Mouse (Mus musculus) embryonic stem cell, embryonic (primary cell): ENCODE data around the gene Ceacam19.

Source experiments
- CTCF ChIA-PET, 4 experiments: fragments of 300-600 bp in 2 of 4; fragments of 350-600 bp in 2 of 4; sonication (Branson Sonifier 250); formaldehyde crosslinking; loops; one replicate each; lab custom pipeline; 2022; ENCODE audit warnings: inconsistent platforms in 2 of 4; lab: Charles Lee
- POLR2A ChIA-PET, 4 experiments: fragments of 300-600 bp in 2 of 4; fragments of 350-600 bp in 2 of 4; sonication (Branson Sonifier 250); formaldehyde crosslinking; loops; one replicate each; lab custom pipeline; 2022; ENCODE audit warnings: antibody characterized with exemption in 4 of 4, inconsistent platforms in 1 of 4; lab: Charles Lee

Ceacam19 gene

DNA sequence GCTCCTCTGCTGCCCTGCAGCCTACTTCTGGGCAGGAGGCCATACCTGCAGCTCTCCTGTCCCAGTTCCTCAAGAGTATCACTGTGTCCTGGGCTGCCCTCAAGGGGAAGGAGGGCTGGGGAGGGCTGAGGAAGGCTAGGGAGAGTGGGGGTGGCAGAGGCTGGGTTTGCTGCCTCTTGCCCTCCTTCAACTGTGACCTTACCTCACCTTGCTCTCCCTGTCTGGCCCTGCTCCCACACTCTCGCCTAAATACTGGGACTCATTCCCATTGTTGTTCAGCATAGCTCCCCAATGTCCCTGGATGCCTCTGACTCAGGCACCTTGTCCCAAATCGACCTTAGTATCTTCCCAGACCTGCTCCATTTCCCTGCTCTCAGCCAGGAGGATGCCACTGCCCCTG, 23.5 kb downstream of the Ceacam19 start:
- CTCF ChIA-PET = interaction anchor here in 3 of 4 experiments (0.7 to 3.9 kb wide), 11 partner anchors 12 to 74 kb away, joined by 3 to 19 read pairs (median 4); no protein-coding TSS in a partner anchor
- POLR2A ChIA-PET = interaction anchor here in 2 of 4 experiments (0.5 to 2.9 kb wide), 5 partner anchors 11 to 180 kb away, joined by 3 to 11 read pairs (median 3); partner anchors contain the start of gene Gm19345 (in 1 of the 2)

DNA sequence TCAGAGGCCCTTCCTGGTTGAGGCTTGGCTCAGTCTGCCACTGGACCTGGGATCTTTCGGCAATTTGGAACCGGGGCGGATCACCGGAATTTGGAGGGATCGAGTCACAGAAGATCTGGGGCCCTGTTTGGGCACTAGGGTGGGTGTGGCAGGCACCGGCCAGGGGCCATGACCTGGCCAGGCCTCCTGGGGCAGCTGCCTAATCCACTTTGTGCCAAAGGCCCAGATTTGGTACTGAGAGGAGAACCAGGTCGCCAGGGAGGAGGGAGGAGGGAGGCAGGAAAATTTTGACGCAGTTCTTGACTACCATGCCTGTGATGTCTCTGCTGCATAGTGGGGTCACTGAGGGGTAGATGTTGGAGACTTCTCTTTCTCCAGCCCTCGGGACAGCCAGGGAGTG, 26.6 kb downstream of the Ceacam19 start, which contains the start of gene Ceacam16:
TSS of gene Ceacam16 (minus strand) at position 101 of the 400 bp plus-strand sequence.
- ChIA-PET POLR2A (no interaction called here), CTCF (interaction anchor here in 2 of 4 experiments (0.7 to 2.0 kb wide), 5 partner anchors 9 to 72 kb away, joined by 3 to 8 read pairs (median 3); no protein-coding TSS in a partner anchor)

DNA sequence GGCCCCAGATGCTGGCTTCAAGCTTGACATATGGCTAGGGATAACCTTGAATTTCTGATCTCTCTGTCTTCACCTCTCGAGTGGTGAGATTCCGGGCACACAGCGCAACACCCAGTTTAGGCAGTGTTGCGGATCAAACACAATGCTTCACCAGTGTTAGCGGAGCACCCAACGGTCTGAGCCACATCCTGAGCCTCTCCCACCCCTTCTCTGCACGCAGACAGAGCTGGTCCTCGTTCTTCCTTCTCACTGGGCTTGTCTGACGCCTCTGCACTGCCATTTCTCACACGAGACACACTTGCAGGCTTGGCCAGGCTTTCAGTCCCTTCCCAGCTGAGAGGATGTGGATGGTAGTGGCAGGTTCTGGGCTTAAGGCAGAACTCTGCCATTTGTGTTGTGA, 28.0 kb downstream of the Ceacam19 start:
- CTCF ChIA-PET = interaction anchor here in 2 of 4 experiments (1.2 to 2.0 kb wide), 4 partner anchors 10 to 70 kb away, joined by 3 to 8 read pairs (median 4); no protein-coding TSS in a partner anchor
- POLR2A ChIA-PET = interaction anchor here in 3 of 4 experiments (0.6 to 1.4 kb wide), 4 partner anchors 8 to 159 kb away, joined by 3 read pairs; partner anchors contain the start of gene Gm19345 (in 1 of the 3)

DNA sequence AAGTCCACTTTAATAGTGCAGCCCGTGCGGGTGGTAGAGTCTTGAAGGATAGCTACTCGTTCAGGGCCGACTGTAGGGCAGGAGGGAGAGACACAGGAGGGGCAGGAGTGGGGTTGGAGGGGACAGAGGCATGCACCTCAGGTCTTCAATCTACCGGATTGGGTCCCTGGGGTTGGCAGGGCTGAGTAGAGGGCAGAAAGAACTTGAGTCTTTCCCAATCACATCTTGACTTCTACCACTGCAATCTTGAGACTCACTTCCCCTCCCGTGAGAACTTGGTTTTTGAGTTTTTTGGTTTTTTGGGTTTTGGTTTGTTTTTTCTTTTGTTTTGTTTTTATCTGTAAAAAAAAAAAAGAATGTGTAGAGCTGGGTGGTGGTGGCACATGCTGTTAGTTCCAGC, 31.5 kb downstream of the Ceacam19 start:
- ChIA-PET CTCF (interaction anchor here in 3 of 4 experiments (0.6 to 1.8 kb wide), 3 partner anchors 9 to 59 kb away, joined by 3 to 4 read pairs (median 3); no protein-coding TSS in a partner anchor), POLR2A (interaction anchor here in 3 of 4 experiments (0.7 to 1.7 kb wide), 3 partner anchors 10 to 60 kb away, joined by 3 to 5 read pairs (median 3); partner anchors contain the start of gene Cblc (in 1 of the 3))

DNA sequence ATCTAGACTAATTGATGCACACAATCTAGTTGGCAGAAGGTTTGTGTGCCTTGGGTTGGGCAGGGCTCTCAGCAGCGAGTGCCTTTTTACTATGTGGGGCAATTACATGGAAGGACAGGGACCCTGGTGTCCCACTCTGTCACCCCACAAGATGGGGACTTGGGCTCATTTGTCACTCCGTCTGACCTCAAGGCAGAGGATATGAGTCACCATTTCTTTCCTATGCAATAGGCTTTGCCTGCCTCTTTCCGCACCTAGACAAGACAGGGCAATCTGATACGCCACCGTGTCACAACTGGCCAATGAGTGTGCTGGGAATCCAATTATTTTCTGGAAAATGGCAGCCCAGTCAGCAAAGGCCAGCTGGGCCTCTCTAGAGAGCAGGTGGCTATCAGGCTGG, 32.1 kb downstream of the Ceacam19 start:
- ChIA-PET POLR2A (interaction anchor here in 1 of 4 experiments (0.6 to 0.7 kb wide), 2 partner anchors 12 to 22 kb away, joined by 3 read pairs; no protein-coding TSS in a partner anchor), CTCF (interaction anchor here (0.6 to 1.8 kb wide), 6 partner anchors 13 to 107 kb away, joined by 3 to 5 read pairs (median 4); partner anchors contain the start of gene Cblc (in 1 of the 4))

DNA sequence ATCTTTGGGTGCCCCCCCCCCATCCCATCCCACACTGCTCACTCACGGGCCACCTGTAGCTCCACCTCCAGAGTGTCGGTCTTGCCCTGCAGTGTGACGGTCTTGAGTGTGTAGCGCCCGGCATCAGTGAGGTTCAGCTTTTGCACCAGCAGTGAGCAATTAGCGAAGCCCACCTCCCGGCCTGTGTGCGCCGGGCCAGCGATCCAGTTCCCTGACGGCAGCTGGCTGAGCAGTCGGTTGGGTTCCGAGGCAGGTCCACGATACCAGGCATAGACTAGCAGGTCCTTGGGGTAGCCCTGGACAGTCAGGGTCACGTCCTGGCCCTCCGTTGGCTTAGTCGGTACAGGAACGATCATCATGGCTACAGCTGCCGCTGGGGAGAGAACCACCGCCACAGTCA, 34.2 kb downstream of the Ceacam19 start:
- POLR2A ChIA-PET = interaction anchor here in 2 of 4 experiments (0.7 to 1.5 kb wide), 4 partner anchors 12 to 38 kb away, joined by 3 to 5 read pairs (median 4); no protein-coding TSS in a partner anchor
- CTCF ChIA-PET = interaction anchor here in 2 of 4 experiments (1.7 to 7.0 kb wide), 3 partner anchors 9 to 51 kb away, joined by 4 to 106 read pairs (median 6); no protein-coding TSS in a partner anchor

DNA sequence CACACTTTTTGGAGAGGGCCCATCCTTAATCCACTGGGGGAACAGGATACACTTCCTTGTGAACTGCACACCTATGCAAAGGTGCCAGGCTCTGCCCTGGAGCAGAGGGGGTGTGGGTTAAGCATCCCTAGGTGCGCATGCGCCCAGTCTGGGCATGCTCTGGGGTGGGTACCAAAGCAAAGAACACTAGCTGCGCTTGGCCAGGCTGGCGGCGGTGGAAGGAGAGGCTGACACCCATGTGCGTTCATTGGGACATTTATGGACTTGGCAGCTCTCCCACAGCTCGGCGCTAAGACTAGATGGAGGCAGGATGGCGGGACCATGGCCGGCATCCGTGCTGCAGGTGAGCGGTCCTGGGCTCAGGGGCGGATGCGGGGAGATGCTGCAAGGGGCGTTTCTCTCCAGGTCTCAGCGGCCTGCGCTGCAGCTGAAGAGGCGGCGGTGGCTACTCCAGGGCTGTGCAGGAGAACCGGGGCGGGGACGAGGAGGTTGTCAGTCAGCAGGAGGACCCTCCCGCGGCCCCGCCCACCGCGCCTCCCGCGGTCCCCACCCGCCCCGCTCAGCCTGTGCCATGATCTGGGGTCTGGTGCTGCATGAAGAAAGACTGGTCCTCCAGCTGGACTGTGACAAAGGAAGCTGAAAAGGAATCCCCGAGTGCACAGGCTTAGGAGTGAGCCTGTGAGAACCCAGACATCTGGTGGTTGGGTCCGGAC, 35.8 kb downstream of the Ceacam19 start, which contains the start of gene Gm19345:
TSS of gene Gm19345 (plus strand) at position 146 of the 713 bp plus-strand sequence.
- ChIA-PET POLR2A (interaction anchor here in 2 of 4 experiments (0.7 to 1.4 kb wide), 8 partner anchors 8 to 58 kb away, joined by 3 to 4 read pairs (median 3); no protein-coding TSS in a partner anchor), CTCF (interaction anchor here in 3 of 4 experiments (0.6 to 7.0 kb wide), 16 partner anchors 8 to 487 kb away, joined by 3 to 106 read pairs (median 4); partner anchors contain the start of gene Cblc (in 1 of the 3))

GRCm38 (mm10) chr7:19844521-19845171, 43.1 kb downstream of the Ceacam19 start:
- ChIA-PET POLR2A (interaction anchor here in 3 of 4 experiments (0.5 to 3.5 kb wide), 22 partner anchors 13 to 84 kb away, joined by 3 to 26 read pairs (median 3); partner anchors contain the start of gene Bcl3 (in 2 of the 3)), CTCF (interaction anchor here (0.6 to 3.3 kb wide), 24 partner anchors 8 to 112 kb away, joined by 3 to 35 read pairs (median 4); partner anchors contain the start of genes Cblc (in 2 of the 4) and Bcl3 (in 1 of the 4))

GRCm38 (mm10) chr7:19843561-19843960, 44.2 kb downstream of the Ceacam19 start:
- ChIA-PET POLR2A (interaction anchor here in 3 of 4 experiments (0.7 to 3.5 kb wide), 13 partner anchors 13 to 41 kb away, joined by 3 to 26 read pairs (median 5); partner anchors contain the start of gene Bcl3 (in 2 of the 3)), CTCF (interaction anchor here (0.5 to 3.3 kb wide), 30 partner anchors 9 to 1666 kb away, joined by 3 to 35 read pairs (median 5); partner anchors contain the start of genes Cblc (in 2 of the 4) and Bcl3 (in 1 of the 4))

GRCm38 (mm10) chr7:19842885-19843504, 44.8 kb downstream of the Ceacam19 start:
- CTCF ChIA-PET = interaction anchor here (0.5 to 3.3 kb wide), 27 partner anchors 13 to 1665 kb away, joined by 3 to 35 read pairs (median 5); partner anchors contain the start of genes Cblc (in 2 of the 4), Bcl3 (in 1 of the 4), Nectin2 (in 1 of the 4) and Tomm40 (in 1 of the 4)
- POLR2A ChIA-PET = interaction anchor here in 3 of 4 experiments (0.6 to 3.5 kb wide), 21 partner anchors 9 to 40 kb away, joined by 3 to 26 read pairs (median 4); partner anchors contain the start of gene Bcl3 (in 1 of the 3)

- ChIA-PET CTCF (interaction anchor here in 3 of 4 experiments (0.6 to 3.3 kb wide), 6 partner anchors 8 to 45 kb away, joined by 6 to 35 read pairs (median 8); partner anchors contain the start of gene Cblc (in 1 of the 3)), POLR2A (interaction anchor here in 3 of 4 experiments (0.8 to 1.7 kb wide), 8 partner anchors 10 to 34 kb away, joined by 3 to 5 read pairs (median 3); no protein-coding TSS in a partner anchor)
These were observed 45.9 kb downstream of the Ceacam19 start for GRCm38 (mm10) chr7:19841686-19842413.

DNA sequence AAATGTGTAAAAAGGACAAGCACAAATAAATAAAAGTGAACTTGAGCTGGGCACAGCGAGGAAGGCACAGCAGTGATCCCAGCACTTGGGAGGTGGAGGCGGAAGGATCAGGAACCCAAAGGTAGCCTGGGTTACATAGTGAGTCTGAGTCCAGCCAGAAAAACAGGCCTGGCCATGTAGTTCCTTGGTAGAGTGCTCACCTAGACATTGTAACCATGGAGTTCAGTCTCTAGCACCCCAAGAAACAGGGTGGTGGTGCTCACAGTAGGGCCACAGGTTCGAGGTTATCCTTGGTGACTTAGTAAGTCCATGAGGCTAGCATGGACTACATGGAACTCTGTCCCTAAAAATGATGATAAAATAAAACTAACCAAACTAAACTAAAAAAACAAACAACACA, 46.8 kb downstream of the Ceacam19 start:
- CTCF ChIA-PET = interaction anchor here in 2 of 4 experiments (1.2 to 1.9 kb wide), 2 partner anchors 9 to 35 kb away, joined by 3 to 6 read pairs; no protein-coding TSS in a partner anchor
- POLR2A ChIA-PET = interaction anchor here in 2 of 4 experiments (0.7 to 1.7 kb wide), 7 partner anchors 9 to 35 kb away, joined by 3 to 5 read pairs (median 3); no protein-coding TSS in a partner anchor

GRCm38 (mm10) chr7:19840371-19840770, 47.4 kb downstream of the Ceacam19 start:
- ChIA-PET CTCF (interaction anchor here in 2 of 4 experiments (1.2 to 1.9 kb wide), 2 partner anchors 10 to 35 kb away, joined by 3 to 6 read pairs; no protein-coding TSS in a partner anchor), POLR2A (interaction anchor here in 1 of 4 experiments (0.7 to 1.7 kb wide), 4 partner anchors 9 to 29 kb away, joined by 3 to 4 read pairs (median 3); no protein-coding TSS in a partner anchor)

- ChIA-PET CTCF (interaction anchor here in 2 of 4 experiments (0.5 to 1.2 kb wide), 6 partner anchors 12 to 121 kb away, joined by 3 to 14 read pairs (median 4); no protein-coding TSS in a partner anchor), POLR2A (interaction anchor here in 3 of 4 experiments (0.6 to 1.8 kb wide), 7 partner anchors 10 to 26 kb away, joined by 3 to 5 read pairs (median 4); no protein-coding TSS in a partner anchor)
These were observed 50.9 kb downstream of the Ceacam19 start for GRCm38 (mm10) chr7:19836843-19837242.

GRCm38 (mm10) chr7:19834055-19834454, 53.7 kb downstream of the Ceacam19 start:
- POLR2A ChIA-PET = interaction anchor here (0.7 to 1.7 kb wide), 4 partner anchors 9 to 43 kb away, joined by 3 to 4 read pairs (median 4); no protein-coding TSS in a partner anchor
- CTCF ChIA-PET = interaction anchor here in 2 of 4 experiments (0.7 to 1.0 kb wide), 4 partner anchors 11 to 33 kb away, joined by 3 to 4 read pairs (median 3); no protein-coding TSS in a partner anchor
